Mouse (Mus musculus): ENCODE measurements around the gene Pitpnm1. TPM values are rescaled to one million over a fixed set of nuclear protein-coding genes. Genes with fewer than 3 reads are reported as not detected.
"Not testable (repeated sequence)": the region's sequence is repeated elsewhere in the genome, so short reads cannot be mapped to it uniquely, and the experiment has no call there.

Pitpnm1 gene
- polyA plus RNA-seq, 1 experiment from 2014 or later: 15.8 TPM

DNA sequence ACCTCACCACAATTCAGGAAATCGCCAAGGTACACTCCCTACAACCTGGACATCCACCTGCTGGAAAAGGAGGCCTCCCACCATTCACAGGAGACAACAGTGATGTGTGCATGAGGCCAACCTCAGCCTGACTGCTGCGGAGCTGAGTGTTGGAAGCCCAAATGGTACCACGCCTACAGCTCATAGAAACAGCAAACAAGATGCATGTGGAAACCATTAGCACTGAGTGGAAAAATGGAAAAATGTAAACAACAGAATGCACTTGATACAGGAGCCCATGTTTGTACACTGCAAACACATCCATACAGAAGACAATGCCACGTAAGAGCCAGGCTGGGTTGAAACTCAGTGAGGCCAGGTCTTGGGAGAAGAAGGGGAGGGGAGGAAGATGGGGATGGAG is 24.6 kb downstream of the Pitpnm1 start:
- Histone ChIP-seq H3K9me3 (ENCODE audit: control insufficient read depth, low read length) (no peaks in the 10 kb centered on the region), H3K4me1 (ENCODE audit: control insufficient read depth, insufficient read depth, low read length) (peaks cover 8% of the 10 kb centered on the region; the same call in 1 of the 2 replicates), H3K36me3 (ENCODE audit: control insufficient read depth, insufficient read depth, low read length) (peaks cover 14% of the 10 kb centered on the region), H3K27ac (ENCODE audit: low read depth, low read length) (no peak overlapping the region), H3K27me3 (ENCODE audit: control insufficient read depth, insufficient read depth, low read length) (no peaks in the 10 kb centered on the region), H3K4me3 (ENCODE audit: low read length) (no peak overlapping the region), H3K4me2 (replicated peaks; ENCODE audit: low read depth, low read length) (no peak overlapping the region), H3K9ac (ENCODE audit: low read depth, low read length) (no peak overlapping the region)
- 69% methylated on average over 4 of the region's 4 CpGs for WGBS
- no peak for ATAC-seq (ENCODE audit: low FRiP score, low TSS enrichment)

- ATAC-seq (ENCODE audit: low FRiP score, low TSS enrichment): peak; percentile 39
- WGBS: 18% methylated on average over 4 of the region's 4 CpGs
Measured at GRCm38 (mm10) chr19:4125268-4125667, 25.5 kb downstream of the Pitpnm1 start.

DNA sequence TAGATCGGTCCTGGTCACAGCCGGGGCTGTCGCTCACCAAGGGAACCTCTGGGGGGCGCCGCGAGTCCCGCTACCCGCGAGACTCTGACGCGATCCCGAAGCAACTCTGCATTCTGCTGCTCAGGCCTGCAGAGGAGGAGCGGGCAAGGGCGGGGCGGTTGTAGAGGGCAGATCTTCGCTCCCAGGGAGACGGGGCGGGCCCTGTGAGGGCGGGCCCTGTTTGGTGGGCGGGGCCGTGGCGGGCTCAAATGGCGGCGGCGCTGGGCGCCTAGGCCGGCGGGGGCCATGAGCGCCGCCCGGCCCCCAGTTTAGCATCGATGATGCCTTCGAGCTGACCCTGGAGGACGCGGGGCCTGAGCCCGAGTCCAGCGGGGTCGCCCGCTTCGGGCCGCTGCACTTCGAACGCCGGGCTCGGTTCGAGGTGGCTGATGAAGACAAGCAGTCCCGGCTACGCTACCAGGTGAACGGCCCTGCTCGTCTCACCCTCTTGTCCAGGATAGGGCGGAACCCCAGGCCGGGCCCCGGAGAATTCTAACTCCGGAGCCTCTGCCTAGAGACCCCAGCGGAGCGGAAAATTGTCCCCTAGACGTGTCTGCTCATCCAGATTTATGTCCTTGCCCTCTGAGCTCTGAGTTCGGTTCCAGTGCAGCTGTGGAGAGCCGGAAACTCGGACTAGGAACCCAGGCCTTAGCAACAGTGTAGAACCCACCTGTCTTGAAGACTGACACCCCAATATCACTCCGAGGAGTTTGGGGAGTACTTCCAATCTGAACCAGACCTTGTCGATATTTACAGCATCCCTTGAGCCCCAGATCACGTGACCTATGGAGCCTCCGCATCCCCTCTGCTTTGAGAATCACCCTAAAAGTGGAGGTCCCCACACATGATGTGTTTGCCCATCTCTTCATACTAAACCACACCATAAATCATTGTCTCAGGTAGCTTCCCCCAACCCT is 26.2 kb downstream of the Pitpnm1 start, which contains the start of gene Aip:
Gene Aip (minus strand): TSS at position 118 of the 956 bp plus-strand sequence.
- Histone ChIP-seq H3K9me3 (ENCODE audit: control insufficient read depth, low read length) (no peaks in the 10 kb centered on the region), H3K27ac (ENCODE audit: low read depth, low read length) (peak within 1 kb of the TSS; percentile 47; the same call in 1 of the 2 replicates), H3K27me3 (ENCODE audit: control insufficient read depth, insufficient read depth, low read length) (no peaks in the 10 kb centered on the region), H3K4me1 (ENCODE audit: control insufficient read depth, insufficient read depth, low read length) (peaks cover 8% of the 10 kb centered on the region; the same call in 1 of the 2 replicates), H3K4me2 (replicated peaks; ENCODE audit: low read depth, low read length) (peak within 1 kb of the TSS; percentile 81), H3K4me3 (ENCODE audit: low read length) (peak within 1 kb of the TSS; percentile 88), H3K36me3 (ENCODE audit: control insufficient read depth, insufficient read depth, low read length) (peaks cover 26% of the 10 kb centered on the region), H3K9ac (ENCODE audit: low read depth, low read length) (peak within 1 kb of the TSS; percentile 87)
- ATAC-seq (ENCODE audit: low FRiP score, low TSS enrichment): peak; percentile 96
- WGBS: 2% methylated on average over 63 of the region's 64 CpGs

More at GRCm38 (mm10) chr19:4125268-4125667, 25.5 kb downstream of the Pitpnm1 start:
- not testable (repeated sequence) for H3K27me3 ChIP-seq (ENCODE audit: control insufficient read depth, insufficient read depth, low read length); H3K27ac ChIP-seq (ENCODE audit: low read depth, low read length); H3K4me1 ChIP-seq (ENCODE audit: control insufficient read depth, insufficient read depth, low read length); H3K9me3 ChIP-seq (ENCODE audit: control insufficient read depth, low read length)
- peak overlapping the region; percentile 45 for H3K9ac ChIP-seq (ENCODE audit: low read depth, low read length)
- H3K4me3 ChIP-seq (ENCODE audit: low read length): peak overlapping the region; percentile 88
- peaks cover 23% of the 10 kb centered on the region for H3K36me3 ChIP-seq (ENCODE audit: control insufficient read depth, insufficient read depth, low read length)
- H3K4me2 ChIP-seq (replicated peaks; ENCODE audit: low read depth, low read length): peak overlapping the region; percentile 42

DNA sequence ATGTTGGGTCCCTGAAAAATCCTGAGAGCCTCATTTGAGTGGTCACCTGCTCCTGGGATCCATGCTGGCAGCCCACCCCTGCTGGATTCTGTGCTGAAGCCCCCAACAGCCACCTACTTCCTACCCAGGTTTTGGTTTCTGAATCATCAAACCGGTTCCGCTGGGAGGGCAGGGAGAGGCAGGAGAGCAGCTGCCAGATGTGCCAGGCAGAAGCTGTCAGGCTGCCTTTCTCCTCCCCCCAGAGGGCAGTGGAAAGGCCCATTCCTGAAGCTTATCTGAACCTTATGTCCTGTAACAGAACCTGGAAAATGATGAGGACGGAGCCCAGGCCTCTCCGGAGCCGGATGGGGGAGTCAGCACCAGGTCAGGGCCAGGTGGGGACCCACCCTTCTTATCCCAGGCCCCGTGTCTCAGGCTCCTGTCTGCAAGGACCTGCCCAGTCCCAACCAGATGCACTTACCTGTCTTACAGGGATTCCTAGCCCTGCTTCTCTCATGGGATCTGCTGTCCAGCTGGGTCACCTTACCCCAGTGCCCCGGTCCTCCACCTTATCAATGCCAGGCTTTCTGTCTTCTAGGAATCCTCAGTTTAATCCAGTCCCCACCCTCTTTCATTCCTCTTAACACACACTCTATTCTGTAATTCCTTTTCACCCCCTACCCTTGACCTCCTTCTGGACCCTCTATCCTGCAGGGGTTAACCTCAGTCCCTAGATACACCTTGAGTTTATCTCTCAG is 27.1 kb downstream of the Pitpnm1 start:
- Histone ChIP-seq H3K4me2 (replicated peaks; ENCODE audit: low read depth, low read length) (peak overlapping the region; percentile 81), H3K9me3 (ENCODE audit: control insufficient read depth, low read length) (no peaks in the 10 kb centered on the region), H3K27me3 (ENCODE audit: control insufficient read depth, insufficient read depth, low read length) (no peaks in the 10 kb centered on the region), H3K4me3 (ENCODE audit: low read length) (peak overlapping the region; percentile 88), H3K4me1 (ENCODE audit: control insufficient read depth, insufficient read depth, low read length) (peaks cover 8% of the 10 kb centered on the region; the same call in 1 of the 2 replicates), H3K36me3 (ENCODE audit: control insufficient read depth, insufficient read depth, low read length) (peaks cover 35% of the 10 kb centered on the region), H3K9ac (ENCODE audit: low read depth, low read length) (peak overlapping the region; percentile 87; the same call in 1 of the 2 replicates), H3K27ac (ENCODE audit: low read depth, low read length) (no peak overlapping the region)
- 61% methylated on average over 7 of the region's 7 CpGs for WGBS
- no peak for ATAC-seq (ENCODE audit: low FRiP score, low TSS enrichment)

DNA sequence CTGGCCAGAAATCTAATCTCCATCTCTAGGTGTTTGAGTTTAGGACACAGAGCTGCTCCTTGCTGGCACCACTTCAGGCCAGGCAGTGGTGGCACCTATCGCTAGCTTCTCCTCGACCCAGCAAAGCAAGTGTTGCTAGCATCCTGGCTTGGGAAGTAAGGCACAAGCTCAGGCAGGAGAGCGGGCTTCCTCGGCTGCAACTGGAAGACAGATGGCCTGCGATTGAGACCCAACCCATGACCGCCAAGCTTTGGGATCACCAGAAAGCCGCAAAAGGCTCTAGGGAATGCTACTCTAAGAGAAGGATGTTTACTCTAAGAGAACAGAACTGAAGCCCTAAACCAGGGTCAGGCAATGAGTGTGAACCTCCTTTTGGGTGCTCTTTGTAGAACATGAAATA is 29.7 kb downstream of the Pitpnm1 start:
- H3K27me3 ChIP-seq (ENCODE audit: control insufficient read depth, insufficient read depth, low read length): no peaks in the 10 kb centered on the region
- H3K9me3 ChIP-seq (ENCODE audit: control insufficient read depth, low read length): no peaks in the 10 kb centered on the region
- no peak overlapping the region for H3K4me3 ChIP-seq (ENCODE audit: low read length)
- ATAC-seq (ENCODE audit: low FRiP score, low TSS enrichment): no peak
- no peak overlapping the region for H3K9ac ChIP-seq (ENCODE audit: low read depth, low read length)
- no peak overlapping the region for H3K27ac ChIP-seq (ENCODE audit: low read depth, low read length)
- WGBS: 90% methylated on average over 7 of the region's 7 CpGs
- no peak overlapping the region for H3K4me2 ChIP-seq (replicated peaks; ENCODE audit: low read depth, low read length)
- H3K36me3 ChIP-seq (ENCODE audit: control insufficient read depth, insufficient read depth, low read length): peaks cover 46% of the 10 kb centered on the region
- H3K4me1 ChIP-seq (ENCODE audit: control insufficient read depth, insufficient read depth, low read length): peaks cover 8% of the 10 kb centered on the region; the same call in 1 of the 2 replicates

- Histone ChIP-seq H3K9me3 (ENCODE audit: control insufficient read depth, low read length) (no peaks in the 10 kb centered on the region), H3K9ac (ENCODE audit: low read depth, low read length) (no peak overlapping the region), H3K4me2 (replicated peaks; ENCODE audit: low read depth, low read length) (no peak overlapping the region), H3K27me3 (ENCODE audit: control insufficient read depth, insufficient read depth, low read length) (no peaks in the 10 kb centered on the region), H3K4me3 (ENCODE audit: low read length) (no peak overlapping the region), H3K4me1 (ENCODE audit: control insufficient read depth, insufficient read depth, low read length) (peaks cover 8% of the 10 kb centered on the region; the same call in 1 of the 2 replicates), H3K27ac (ENCODE audit: low read depth, low read length) (no peak overlapping the region), H3K36me3 (ENCODE audit: control insufficient read depth, insufficient read depth, low read length) (peaks cover 46% of the 10 kb centered on the region)
- no peak for ATAC-seq (ENCODE audit: low FRiP score, low TSS enrichment)
- WGBS: 76% methylated on average over 4 of the region's 4 CpGs
Measured at GRCm38 (mm10) chr19:4130106-4130505, 30.3 kb downstream of the Pitpnm1 start.

DNA sequence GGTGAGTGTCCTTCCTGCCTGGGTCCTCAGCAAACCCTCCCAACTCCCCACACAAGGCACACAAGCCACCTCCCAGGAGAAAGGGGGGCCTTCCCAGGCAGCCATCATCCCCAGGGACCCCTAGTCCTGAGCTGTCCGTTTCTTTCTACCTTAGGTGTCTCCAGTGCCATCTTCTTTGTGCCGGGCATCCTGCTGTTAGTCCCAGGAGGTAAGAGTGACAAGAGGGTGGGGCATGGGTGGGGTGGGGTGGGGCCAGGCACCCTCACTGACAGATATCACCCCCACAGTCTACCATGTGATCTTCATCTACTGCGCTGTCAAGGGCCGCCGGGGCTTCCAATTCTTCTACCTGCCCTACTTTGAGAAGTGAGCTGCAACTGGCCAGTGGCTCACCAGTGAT is 31.3 kb downstream of the Pitpnm1 start:
- Histone ChIP-seq H3K27ac (ENCODE audit: low read depth, low read length) (no peak overlapping the region), H3K4me3 (ENCODE audit: low read length) (no peak overlapping the region), H3K9me3 (ENCODE audit: control insufficient read depth, low read length) (no peaks in the 10 kb centered on the region), H3K9ac (ENCODE audit: low read depth, low read length) (no peak overlapping the region), H3K4me2 (replicated peaks; ENCODE audit: low read depth, low read length) (no peak overlapping the region), H3K4me1 (ENCODE audit: control insufficient read depth, insufficient read depth, low read length) (peaks cover 8% of the 10 kb centered on the region; the same call in 1 of the 2 replicates), H3K27me3 (ENCODE audit: control insufficient read depth, insufficient read depth, low read length) (no peaks in the 10 kb centered on the region), H3K36me3 (ENCODE audit: control insufficient read depth, insufficient read depth, low read length) (peaks cover 46% of the 10 kb centered on the region)
- WGBS: 98% methylated on average over 5 of the region's 5 CpGs
- ATAC-seq (ENCODE audit: low FRiP score, low TSS enrichment): no peak

- 80% methylated on average over 2 of the region's 2 CpGs for WGBS
- Histone ChIP-seq H3K27ac (ENCODE audit: low read depth, low read length) (no peak overlapping the region), H3K9ac (ENCODE audit: low read depth, low read length) (no peak overlapping the region), H3K4me3 (ENCODE audit: low read length) (no peak overlapping the region), H3K4me2 (replicated peaks; ENCODE audit: low read depth, low read length) (no peak overlapping the region), H3K4me1 (ENCODE audit: control insufficient read depth, insufficient read depth, low read length) (peaks cover 3% of the 10 kb centered on the region; the same call in 1 of the 2 replicates), H3K9me3 (ENCODE audit: control insufficient read depth, low read length) (no peaks in the 10 kb centered on the region), H3K27me3 (ENCODE audit: control insufficient read depth, insufficient read depth, low read length) (no peaks in the 10 kb centered on the region), H3K36me3 (ENCODE audit: control insufficient read depth, insufficient read depth, low read length) (peaks cover 46% of the 10 kb centered on the region)
- no peak for ATAC-seq (ENCODE audit: low FRiP score, low TSS enrichment)
Measured at GRCm38 (mm10) chr19:4131768-4132167, 32.0 kb downstream of the Pitpnm1 start.
